Mouse (Mus musculus): ENCODE data around the gene Zfp628.

Gene Zfp628

DNA sequence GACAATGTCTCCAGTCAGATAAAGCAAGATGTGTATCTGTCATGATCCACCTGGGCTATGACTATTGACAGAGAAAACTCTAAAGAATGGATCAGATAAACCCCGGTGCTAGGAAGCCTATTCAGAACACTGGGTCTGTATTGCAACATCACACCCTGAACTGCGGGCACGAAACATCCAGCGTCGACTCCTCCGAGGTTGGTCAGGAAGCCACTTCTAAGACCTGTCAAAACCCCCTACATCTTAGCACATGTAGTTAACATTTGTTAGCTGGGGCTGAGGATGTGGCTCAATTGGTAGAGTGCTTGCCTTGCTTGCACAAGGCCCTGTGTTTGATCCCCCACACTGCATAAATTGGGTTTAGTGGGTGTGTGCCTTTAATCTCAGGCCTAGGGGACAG is 33.4 kb downstream of the Zfp628 start:
- no peak for TF ChIP-seq GATA4 (IDR thresholded peaks at IDR 0.05; ENCODE audit: insufficient replicate concordance, low read length)

- no peak for TF ChIP-seq GATA4 (IDR thresholded peaks at IDR 0.05; ENCODE audit: insufficient replicate concordance, low read length)
These were observed 35.7 kb downstream of the Zfp628 start for GRCm38 (mm10) chr7:4950561-4951342.

GRCm38 (mm10) chr7:4953815-4954445 is 38.9 kb downstream of the Zfp628 start:
- no peak for TF ChIP-seq GATA4 (IDR thresholded peaks at IDR 0.05; ENCODE audit: insufficient replicate concordance, low read length)

DNA sequence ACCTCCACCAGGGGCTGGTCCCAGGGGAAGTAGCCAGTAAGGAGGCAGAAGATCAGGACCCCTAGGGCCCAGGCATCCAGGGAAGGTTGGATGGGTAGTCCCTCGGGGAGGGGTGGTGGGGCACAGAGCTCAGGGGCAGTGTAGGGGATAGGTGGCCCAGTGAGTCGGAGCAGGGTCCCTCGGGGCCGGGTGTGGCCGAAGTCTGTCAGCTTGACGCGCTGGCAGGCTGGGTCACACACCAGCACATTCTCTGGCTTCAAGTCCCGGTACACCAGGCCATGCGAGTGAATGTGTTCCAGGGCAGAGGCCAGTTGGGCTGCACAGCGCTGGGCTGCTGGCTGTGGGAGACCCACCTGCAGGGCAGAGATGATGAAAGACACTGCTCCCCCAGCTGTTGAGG is 42.3 kb downstream of the Zfp628 start:
- TF ChIP-seq GATA4 (IDR thresholded peaks at IDR 0.05; ENCODE audit: insufficient replicate concordance, low read length) = no peak

DNA sequence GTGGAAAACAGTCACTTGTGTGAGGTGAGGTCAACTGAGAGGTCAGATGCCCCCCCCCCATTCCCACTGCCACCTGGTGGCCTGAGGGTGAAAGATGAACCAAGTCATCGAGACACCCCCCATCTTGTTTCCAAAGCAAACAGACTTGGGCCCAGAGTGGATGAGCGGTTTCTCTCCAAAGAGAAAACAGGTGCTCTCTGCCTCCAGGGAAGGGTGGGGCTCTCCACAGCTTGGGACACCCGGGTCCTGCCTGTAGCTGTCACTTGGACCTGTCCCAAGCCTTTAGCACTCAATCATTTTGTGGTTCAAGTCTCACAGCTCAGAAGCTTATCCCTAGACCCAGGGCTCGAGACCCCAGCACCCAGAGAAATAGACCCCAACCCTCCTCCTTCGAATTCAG is 48.5 kb downstream of the Zfp628 start:
- TF ChIP-seq GATA4 (IDR thresholded peaks at IDR 0.05; ENCODE audit: insufficient replicate concordance, low read length) = no peak

DNA sequence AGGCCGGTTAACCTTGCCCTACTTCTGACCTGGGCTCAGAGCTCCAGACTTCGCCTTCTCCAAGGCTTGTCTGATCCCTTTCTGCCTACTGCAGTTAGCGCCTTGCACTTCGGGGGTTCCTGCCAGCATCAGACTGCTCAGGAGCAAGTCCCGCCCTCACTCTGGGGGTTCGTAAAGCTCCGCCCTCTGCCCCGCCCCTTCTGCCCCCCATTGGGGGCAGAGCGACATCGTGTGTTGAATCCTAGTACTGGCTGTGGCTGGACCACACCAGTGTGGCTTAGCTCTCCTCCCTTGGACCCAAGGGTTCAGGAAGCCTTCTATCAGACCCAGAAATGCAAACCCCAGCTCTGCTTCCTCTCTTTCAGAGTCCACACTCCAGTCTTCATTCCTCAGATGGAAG is 49.3 kb downstream of the Zfp628 start, which contains the start of gene Sbk2:
Gene Sbk2 (minus strand): TSS at position 135 of the 400 bp plus-strand sequence.
- no peak for TF ChIP-seq GATA4 (IDR thresholded peaks at IDR 0.05; ENCODE audit: insufficient replicate concordance, low read length)

GRCm38 (mm10) chr7:4964988-4965387 is 50.0 kb downstream of the Zfp628 start:
- no peak for TF ChIP-seq GATA4 (IDR thresholded peaks at IDR 0.05; ENCODE audit: insufficient replicate concordance, low read length)

- TF ChIP-seq GATA4 (IDR thresholded peaks at IDR 0.05; ENCODE audit: insufficient replicate concordance, low read length) = no peak
These were observed 56.1 kb downstream of the Zfp628 start, which contains the start of gene Sbk3 for GRCm38 (mm10) chr7:4971068-4971467. Gene Sbk3 (minus strand): TSS chr7:4971168.

Data from liver, adult (tissue).